Mouse (Mus musculus) kidney, embryonic 14.5 days (tissue): ENCODE data around the gene Tmem218. TPM values are rescaled to one million over a fixed set of nuclear protein-coding genes. Genes with fewer than 3 reads are reported as not detected.

ENCODE experiments used
- ATAC-seq: fragments of 200-750 bp; cut with Nextera tagmentation; 2 replicates; pipeline ENCODE4 v1.8.0; 2017; ENCODE audit warnings: moderate number of reproducible peaks, mild to moderate bottlenecking, moderate TSS enrichment, moderate library complexity; ENCODE audit not compliant: low FRiP score, low TSS enrichment
- H3K27ac ChIP-seq: fragments of 300-500 bp; sonication (generic); 2 replicates; pipeline ENCODE4 v1.5.1; 2014; ENCODE audit warnings: low read depth, mild to moderate bottlenecking, low read length, moderate library complexity, mixed read lengths
- H3K27me3 ChIP-seq: fragments of 300-500 bp; sonication (generic); 2 replicates; pipeline ENCODE4 v1.6.1; 2014; ENCODE audit warnings: mild to moderate bottlenecking, low read length; ENCODE audit not compliant: control insufficient read depth, insufficient read depth
- H3K36me3 ChIP-seq: fragments of 300-500 bp; sonication (generic); 2 replicates; pipeline ENCODE4 v1.6.1; 2014; ENCODE audit warnings: low read length, mixed read lengths; ENCODE audit not compliant: control insufficient read depth, insufficient read depth
- H3K4me1 ChIP-seq: fragments of 300-500 bp; sonication (generic); 2 replicates; pipeline ENCODE4 v1.6.1; 2014; ENCODE audit warnings: low read length, mixed read lengths; ENCODE audit not compliant: control insufficient read depth, insufficient read depth
- H3K4me2 ChIP-seq: fragments of 300-500 bp; sonication (generic); replicated peaks from 2 replicates; pipeline ENCODE4 v1.6.1; 2014; ENCODE audit warnings: low read depth, mild to moderate bottlenecking, low read length
- H3K4me3 ChIP-seq: fragments of 300-500 bp; sonication (generic); 2 replicates; pipeline ENCODE4 v1.5.1; 2014; ENCODE audit warnings: mild to moderate bottlenecking, low read length
- H3K9ac ChIP-seq: fragments of 300-500 bp; sonication (generic); 2 replicates; pipeline ENCODE4 v1.6.1; 2014; ENCODE audit warnings: low read depth, mild to moderate bottlenecking, low read length, moderate library complexity
- H3K9me3 ChIP-seq: fragments of 300-500 bp; sonication (generic); 2 replicates; pipeline ENCODE4 v1.6.1; 2016; ENCODE audit warnings: low read length; ENCODE audit not compliant: control insufficient read depth
- WGBS: fragments of 180-500 bp; shearing (Covaris S2); extraction: QIAGEN DNeasy Blood & Tissue Kit; methylation state at CpG from one replicate; pipeline ENCODE4 v1.1.7; 2014; 5-methylcytosine and 5-hydroxymethylcytosine counted together
- polyA plus RNA-seq: library from polyadenylated mRNA; unstranded; fragments of >200 nt; fragmentation: Nextera tagmentation; extraction: Ambion mirVana; gene quantifications from 2 replicates; pipeline ENCODE4 v1.2.1, GENCODE M21; 2014

Tmem218 gene
- polyA plus RNA-seq, 1 experiment from 2014 or later: 13.6 TPM

DNA sequence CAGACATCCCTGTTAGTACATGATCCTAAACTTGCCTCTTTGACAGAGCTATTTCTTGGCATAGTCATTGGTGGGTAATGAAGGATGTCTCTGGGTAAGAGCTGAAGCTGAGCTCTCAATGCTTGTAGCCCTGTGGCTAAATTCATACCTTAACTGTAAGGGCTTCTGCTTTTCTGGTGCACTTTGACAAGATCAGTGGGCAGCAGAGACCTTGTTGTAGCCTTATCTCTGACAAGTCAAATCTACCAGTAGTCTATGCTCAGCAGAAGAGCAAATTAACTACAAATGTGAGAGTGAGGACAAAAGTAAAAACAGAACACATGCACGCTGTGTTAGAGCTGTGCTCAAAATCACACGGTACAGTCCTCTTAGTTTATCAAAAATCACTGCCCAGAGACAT is 58.6 kb downstream of the Tmem218 start:
- Histone ChIP-seq H3K4me2 (no peak overlapping the region), H3K4me3 (no peak overlapping the region)

More for the DNA sequence above, 58.6 kb downstream of the Tmem218 start:
- Histone ChIP-seq H3K9ac (no peak overlapping the region), H3K27ac (no peak overlapping the region), H3K36me3 (no peaks in the 10 kb centered on the region), H3K27me3 (no peaks in the 10 kb centered on the region), H3K9me3 (no peaks in the 10 kb centered on the region), H3K4me1 (no peaks in the 10 kb centered on the region)
- 90% methylated on average over 2 of the region's 2 CpGs for WGBS
- ATAC-seq: no peak

Other genes starting within 250 kb of the Tmem218 start
- gene Pknox2, start 60.8 kb upstream of the Tmem218 start, polyA plus RNA-seq: 5.4 and 5.5 TPM in 2 replicates
- 1.1 and 1.6 TPM in 2 replicates for gene Slc37a2, start 47.5 kb downstream of the Tmem218 start, polyA plus RNA-seq
- 5.8 and 8.2 TPM in 2 replicates for gene Ccdc15, start 140.2 kb downstream of the Tmem218 start, polyA plus RNA-seq
- gene Hepacam, start 159.1 kb downstream of the Tmem218 start, polyA plus RNA-seq: not detected in 2 replicates
- 10.5 and 11.9 TPM in 2 replicates for gene Robo4, start 193.7 kb downstream of the Tmem218 start, polyA plus RNA-seq
- 0.09 and 0.11 TPM in 2 replicates for gene Robo3, start 225.0 kb downstream of the Tmem218 start, polyA plus RNA-seq